Mouse (Mus musculus) midbrain, embryonic 13.5 days (tissue): ENCODE data around the gene Ccdc9b. TPM values are rescaled to one million over a fixed set of nuclear protein-coding genes. Genes with fewer than 3 reads are reported as not detected.

ENCODE experiments used
- ATAC-seq: fragments of 200-750 bp; cut with Nextera tagmentation; 2 replicates; pipeline ENCODE4 v1.8.0; 2017; ENCODE audit warnings: mild to moderate bottlenecking, moderate TSS enrichment, moderate library complexity
- H3K27ac ChIP-seq: fragments of 300-500 bp; sonication (generic); 2 replicates; pipeline ENCODE4 v1.5.1; 2015; ENCODE audit warnings: inconsistent platforms, mild to moderate bottlenecking, moderate library complexity
- H3K27me3 ChIP-seq: fragments of 300-500 bp; sonication (generic); 2 replicates; pipeline ENCODE4 v1.6.1; 2015; ENCODE audit warnings: mild to moderate bottlenecking, inconsistent platforms
- H3K36me3 ChIP-seq: fragments of 300-500 bp; sonication (generic); 2 replicates; pipeline ENCODE4 v1.6.1; 2015; ENCODE audit warnings: mild to moderate bottlenecking, inconsistent platforms
- H3K4me1 ChIP-seq: fragments of 300-500 bp; sonication (generic); replicated peaks from 2 replicates; pipeline ENCODE4 v1.6.1; 2015; ENCODE audit warnings: inconsistent platforms
- H3K4me2 ChIP-seq: fragments of 300-500 bp; sonication (generic); replicated peaks from 2 replicates; pipeline ENCODE4 v1.6.1; 2015; ENCODE audit warnings: moderate library complexity, mild to moderate bottlenecking, inconsistent platforms
- H3K4me3 ChIP-seq: fragments of 300-500 bp; sonication (generic); replicated peaks from 2 replicates; pipeline ENCODE4 v1.5.1; 2015; ENCODE audit warnings: mild to moderate bottlenecking, inconsistent platforms
- H3K9ac ChIP-seq: fragments of 300-500 bp; sonication (generic); replicated peaks from 2 replicates; pipeline ENCODE4 v1.6.1; 2015; ENCODE audit warnings: mild to moderate bottlenecking, inconsistent platforms
- H3K9me3 ChIP-seq: fragments of 300-500 bp; sonication (generic); 2 replicates; pipeline ENCODE4 v1.6.1; 2016; ENCODE audit warnings: mild to moderate bottlenecking, inconsistent platforms
- WGBS: fragments of 180-500 bp; shearing (Covaris S2); methylation state at CpG from one replicate; pipeline ENCODE4 v1.1.7; 2015; 5-methylcytosine and 5-hydroxymethylcytosine counted together
- polyA plus RNA-seq: library from polyadenylated mRNA; unstranded; fragments of >200 nt; fragmentation: Nextera tagmentation; extraction: Ambion mirVana; gene quantifications from 2 replicates; pipeline ENCODE4 v1.2.1, GENCODE M21; 2015

Ccdc9b gene
- polyA plus RNA-seq, 1 experiment from 2014 or later: 1.7 TPM

DNA sequence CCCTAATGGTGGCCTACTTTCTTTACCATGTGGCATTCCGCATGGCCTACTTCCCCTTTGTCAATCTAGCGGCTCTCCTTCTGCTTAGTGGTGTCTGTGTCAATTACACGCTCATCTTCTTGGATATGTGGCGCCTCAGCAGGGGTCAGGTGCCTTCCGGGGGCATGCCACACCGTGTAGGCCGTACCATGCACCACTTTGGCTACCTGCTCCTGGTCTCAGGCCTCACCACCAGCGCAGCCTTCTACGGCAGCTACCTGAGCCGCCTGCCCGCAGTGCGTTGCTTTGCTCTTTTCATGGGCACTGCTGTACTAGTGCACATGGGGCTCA lies 27.7 kb upstream of the Ccdc9b start:
- H3K9me3 ChIP-seq: no peaks in the 10 kb centered on the region
- no peak overlapping the region for H3K4me3 ChIP-seq
- 52% methylated on average over 12 of the region's 12 CpGs for WGBS
- peak overlapping the region; percentile 22; the same call in 1 of the 2 replicates for H3K4me2 ChIP-seq
- H3K9ac ChIP-seq: no peak overlapping the region
- peaks cover 14% of the 10 kb centered on the region for H3K27me3 ChIP-seq
- peaks cover 9% of the 10 kb centered on the region; the same call in 1 of the 2 replicates for H3K4me1 ChIP-seq
- ATAC-seq: peak; percentile 60
- no peak overlapping the region for H3K27ac ChIP-seq
- peaks cover 80% of the 10 kb centered on the region for H3K36me3 ChIP-seq

GRCm38 (mm10) chr2:118789501-118789900 lies 27.0 kb upstream of the Ccdc9b start:
- H3K36me3 ChIP-seq: peaks cover 80% of the 10 kb centered on the region
- H3K9me3 ChIP-seq: no peaks in the 10 kb centered on the region
- ATAC-seq: no peak
- no peak overlapping the region for H3K4me3 ChIP-seq
- H3K4me2 ChIP-seq: no peak overlapping the region
- H3K4me1 ChIP-seq: peaks cover 9% of the 10 kb centered on the region; the same call in 1 of the 2 replicates
- H3K27me3 ChIP-seq: peaks cover 14% of the 10 kb centered on the region
- H3K9ac ChIP-seq: no peak overlapping the region
- WGBS: 95% methylated on average over 11 of the region's 11 CpGs
- no peak overlapping the region for H3K27ac ChIP-seq

- Histone ChIP-seq H3K9me3 (no peaks in the 10 kb centered on the region), H3K4me1 (peaks cover 13% of the 10 kb centered on the region; the same call in 1 of the 2 replicates), H3K4me2 (no peak overlapping the region), H3K36me3 (peaks cover 54% of the 10 kb centered on the region), H3K4me3 (no peak overlapping the region), H3K27ac (no peak overlapping the region), H3K9ac (no peak overlapping the region), H3K27me3 (peaks cover 14% of the 10 kb centered on the region)
- 91% methylated on average over 5 of the region's 5 CpGs for WGBS
- no peak for ATAC-seq
These were observed 24.1 kb upstream of the Ccdc9b start for GRCm38 (mm10) chr2:118786525-118786924.

DNA sequence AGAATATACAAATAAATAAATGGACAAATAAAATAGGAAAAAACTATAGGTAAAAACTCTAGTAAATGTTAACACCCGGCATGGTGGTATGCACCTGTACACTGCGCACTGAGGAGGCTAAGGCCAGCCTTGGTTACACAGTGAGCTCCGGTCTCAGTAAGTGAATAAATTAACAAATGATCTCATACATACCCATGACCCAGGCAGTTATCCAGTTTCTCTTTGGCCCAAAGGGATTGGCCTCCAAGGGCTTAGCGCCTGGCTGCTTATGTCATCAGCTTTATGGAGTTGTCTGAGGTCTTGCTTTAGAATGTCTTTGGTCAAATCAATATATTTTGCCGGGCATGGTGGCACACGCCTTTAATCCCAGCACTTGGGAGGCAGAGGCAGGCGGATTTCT lies 21.2 kb upstream of the Ccdc9b start:
- no peak for ATAC-seq
- no peak overlapping the region for H3K4me2 ChIP-seq
- H3K27ac ChIP-seq: no peak overlapping the region
- peaks cover 27% of the 10 kb centered on the region for H3K36me3 ChIP-seq
- H3K9me3 ChIP-seq: no peaks in the 10 kb centered on the region
- H3K4me1 ChIP-seq: peaks cover 26% of the 10 kb centered on the region
- no peak overlapping the region for H3K9ac ChIP-seq
- no peak overlapping the region for H3K4me3 ChIP-seq
- H3K27me3 ChIP-seq: peaks cover 4% of the 10 kb centered on the region
- 84% methylated on average over 7 of the region's 7 CpGs for WGBS

- Histone ChIP-seq H3K4me3 (no peak overlapping the region), H3K36me3 (peaks cover 23% of the 10 kb centered on the region), H3K9ac (no peak overlapping the region), H3K27me3 (peaks cover 4% of the 10 kb centered on the region), H3K9me3 (no peaks in the 10 kb centered on the region), H3K27ac (no peak overlapping the region), H3K4me1 (peaks cover 26% of the 10 kb centered on the region), H3K4me2 (no peak overlapping the region)
- no peak for ATAC-seq
- 63% methylated on average over 5 of the region's 5 CpGs for WGBS
These were observed 20.6 kb upstream of the Ccdc9b start for GRCm38 (mm10) chr2:118783093-118783492.

DNA sequence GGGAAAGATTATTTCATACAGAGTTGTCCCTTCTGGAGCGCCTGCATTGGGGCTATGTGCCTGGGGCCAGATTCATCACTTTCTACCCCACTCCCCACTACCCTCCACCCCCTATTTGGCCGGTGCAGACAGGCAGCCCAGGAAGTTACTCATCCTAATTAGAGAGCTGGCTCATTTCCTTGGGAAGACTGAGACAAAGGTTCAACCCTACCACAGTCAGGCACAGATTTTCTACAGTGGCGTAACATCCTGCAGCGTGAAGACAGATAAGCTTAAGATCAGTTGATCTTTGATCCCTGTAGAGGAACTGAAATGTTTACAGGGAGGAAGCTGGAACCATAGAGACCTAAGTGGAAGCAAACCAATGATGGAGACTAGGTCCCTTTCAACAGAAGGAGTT lies 19.8 kb upstream of the Ccdc9b start:
- H3K9me3 ChIP-seq: no peaks in the 10 kb centered on the region
- peaks cover 26% of the 10 kb centered on the region for H3K4me1 ChIP-seq
- 69% methylated on average over 4 of the region's 4 CpGs for WGBS
- no peak overlapping the region for H3K4me2 ChIP-seq
- H3K4me3 ChIP-seq: no peak overlapping the region
- H3K27ac ChIP-seq: no peak overlapping the region
- H3K9ac ChIP-seq: no peak overlapping the region
- ATAC-seq: no peak
- H3K36me3 ChIP-seq: peaks cover 15% of the 10 kb centered on the region
- peaks cover 4% of the 10 kb centered on the region; the same call in 1 of the 2 replicates for H3K27me3 ChIP-seq

- H3K27me3 ChIP-seq: peaks cover 4% of the 10 kb centered on the region; the same call in 1 of the 2 replicates
- no peak overlapping the region for H3K9ac ChIP-seq
- H3K9me3 ChIP-seq: no peaks in the 10 kb centered on the region
- WGBS: 67% methylated on average over 1 of the region's 1 CpGs
- H3K4me1 ChIP-seq: peaks cover 26% of the 10 kb centered on the region
- H3K4me3 ChIP-seq: peak overlapping the region; percentile 57; the same call in 1 of the 2 replicates
- H3K27ac ChIP-seq: no peak overlapping the region
- peak overlapping the region; percentile 61 for H3K4me2 ChIP-seq
- no peak for ATAC-seq
- H3K36me3 ChIP-seq: peaks cover 3% of the 10 kb centered on the region; the same call in 1 of the 2 replicates
These were observed 18.7 kb upstream of the Ccdc9b start for GRCm38 (mm10) chr2:118781115-118781514.

DNA sequence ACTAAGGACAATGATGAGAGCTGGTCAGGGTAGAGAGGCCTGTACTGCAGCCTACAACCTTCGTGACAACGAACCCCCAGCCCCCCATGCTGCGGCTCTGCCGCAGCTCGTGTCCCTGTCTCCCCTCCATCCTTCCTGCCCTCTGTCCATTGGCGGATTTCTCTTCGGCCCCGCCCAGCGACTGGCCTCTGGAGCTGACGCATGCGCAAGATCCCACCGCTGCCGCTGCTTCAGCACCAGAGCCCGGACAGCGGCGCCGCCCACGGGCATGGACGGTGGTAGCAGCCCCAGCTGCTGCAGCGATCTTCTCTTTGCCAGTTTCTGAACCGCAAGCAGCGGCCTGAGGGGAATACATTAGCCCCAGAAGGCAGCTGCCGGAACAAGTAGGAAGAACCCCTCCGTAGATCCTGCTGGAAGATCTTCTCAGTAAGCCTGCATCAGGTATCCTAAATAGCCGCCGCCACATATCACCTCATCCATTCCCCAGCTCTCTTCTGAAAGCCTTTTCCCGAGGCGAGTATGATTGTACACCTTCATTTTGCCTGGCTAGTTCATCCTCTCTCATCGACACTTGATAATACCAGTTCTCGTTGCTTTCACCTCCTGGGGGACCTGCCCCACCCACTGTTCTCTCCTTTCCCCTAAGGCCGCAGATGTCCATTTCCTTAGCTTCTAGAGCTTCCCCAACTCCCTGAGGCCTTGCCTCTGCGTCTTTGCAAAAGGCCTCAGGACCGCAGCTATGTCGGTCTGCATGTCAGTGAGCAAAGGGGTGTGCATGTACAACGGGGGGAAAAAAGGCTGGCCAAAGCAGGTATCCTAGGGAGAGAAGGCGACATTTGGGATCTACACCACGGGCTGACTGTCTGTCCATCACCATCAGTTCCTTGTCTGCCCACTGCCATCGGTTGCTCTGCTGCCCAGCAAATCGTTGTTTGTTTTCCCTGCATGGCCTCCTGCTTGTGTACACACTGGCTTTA lies 17.3 kb upstream of the Ccdc9b start, which contains the start of gene Disp2:
Gene Disp2, plus strand, starts transcription at position 216 of the 977 bp plus-strand sequence.
- Histone ChIP-seq H3K36me3 (no peaks in the 10 kb centered on the region), H3K4me1 (peaks cover 26% of the 10 kb centered on the region), H3K4me3 (peak within 1 kb of the TSS; percentile 57), H3K9ac (peak within 1 kb of the TSS; percentile 75), H3K4me2 (peak within 1 kb of the TSS; percentile 61), H3K9me3 (no peaks in the 10 kb centered on the region), H3K27me3 (no peaks in the 10 kb centered on the region), H3K27ac (peak within 1 kb of the TSS; percentile 89)
- WGBS: 10% methylated on average over 39 of the region's 39 CpGs
- ATAC-seq: peak; percentile 96

- Histone ChIP-seq H3K9ac (peak overlapping the region; percentile 47), H3K27ac (peak overlapping the region; percentile 89), H3K36me3 (no peaks in the 10 kb centered on the region), H3K4me3 (peak overlapping the region; percentile 57), H3K4me1 (peaks cover 26% of the 10 kb centered on the region), H3K4me2 (peak overlapping the region; percentile 61), H3K27me3 (no peaks in the 10 kb centered on the region), H3K9me3 (no peaks in the 10 kb centered on the region)
- 6% methylated on average over 10 of the region's 10 CpGs for WGBS
- ATAC-seq: peak; percentile 51
These were observed 16.6 kb upstream of the Ccdc9b start for GRCm38 (mm10) chr2:118779065-118779464.

- no peak overlapping the region for H3K4me2 ChIP-seq
These were observed 16.0 kb upstream of the Ccdc9b start for GRCm38 (mm10) chr2:118778418-118778817.

GRCm38 (mm10) chr2:118776295-118776694 lies 13.8 kb upstream of the Ccdc9b start:
- H3K4me1 ChIP-seq: peaks cover 21% of the 10 kb centered on the region
- H3K9me3 ChIP-seq: no peaks in the 10 kb centered on the region
- no peak overlapping the region for H3K4me3 ChIP-seq
- no peak for ATAC-seq
- no peak overlapping the region for H3K27ac ChIP-seq
- H3K27me3 ChIP-seq: peaks cover 4% of the 10 kb centered on the region; the same call in 1 of the 2 replicates
- H3K9ac ChIP-seq: 0 out of 2 replicates have a peak overlapping the region, but pooled peaks have one; percentile 28
- 75% methylated on average over 2 of the region's 2 CpGs for WGBS
- no peak overlapping the region for H3K4me2 ChIP-seq
- no peaks in the 10 kb centered on the region for H3K36me3 ChIP-seq

More at GRCm38 (mm10) chr2:118778418-118778817, 16.0 kb upstream of the Ccdc9b start:
- no peaks in the 10 kb centered on the region for H3K36me3 ChIP-seq
- no peak overlapping the region for H3K4me3 ChIP-seq
- no peak overlapping the region for H3K27ac ChIP-seq
- WGBS: 82% methylated on average over 4 of the region's 4 CpGs
- H3K9ac ChIP-seq: no peak overlapping the region
- H3K9me3 ChIP-seq: no peaks in the 10 kb centered on the region
- H3K27me3 ChIP-seq: no peaks in the 10 kb centered on the region
- ATAC-seq: no peak
- peaks cover 26% of the 10 kb centered on the region for H3K4me1 ChIP-seq

DNA sequence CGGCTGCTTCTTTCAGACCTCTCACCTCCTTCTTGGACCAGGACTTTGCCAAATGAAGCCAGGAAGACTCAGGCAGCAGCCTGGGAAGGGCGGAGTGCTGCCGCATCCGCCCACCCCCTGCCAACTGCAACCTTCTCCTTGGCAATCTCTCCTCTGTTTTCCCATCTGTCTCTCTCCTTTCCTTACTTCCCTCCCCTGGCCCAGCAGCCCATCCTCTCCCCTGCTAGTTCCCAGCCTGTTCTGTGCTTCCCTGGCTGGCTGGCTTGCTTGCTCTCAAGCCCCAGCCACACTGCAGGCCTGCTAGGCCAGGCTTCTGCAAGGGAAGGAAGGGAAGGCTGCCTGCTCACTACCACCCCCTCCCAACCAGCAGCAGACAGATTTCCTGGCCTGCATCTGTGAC lies 13.4 kb upstream of the Ccdc9b start:
- 0 out of 2 replicates have a peak overlapping the region, but pooled peaks have one; percentile 28 for H3K9ac ChIP-seq
- 83% methylated on average over 4 of the region's 4 CpGs for WGBS
- no peak overlapping the region for H3K4me2 ChIP-seq
- H3K9me3 ChIP-seq: no peaks in the 10 kb centered on the region
- ATAC-seq: no peak
- no peaks in the 10 kb centered on the region for H3K36me3 ChIP-seq
- H3K4me1 ChIP-seq: peaks cover 16% of the 10 kb centered on the region
- H3K27ac ChIP-seq: no peak overlapping the region
- H3K27me3 ChIP-seq: peaks cover 4% of the 10 kb centered on the region; the same call in 1 of the 2 replicates
- no peak overlapping the region for H3K4me3 ChIP-seq
